Mouse (Mus musculus): Measurements from ENCODE around the gene Aldh3a2. TPM values are rescaled to one million over a fixed set of nuclear protein-coding genes. Genes with fewer than 3 reads are reported as not detected.

The Aldh3a2 gene
- total and polyA plus RNA-seq, 2 experiments from 2014 or later, result 33.9 to 49.3 TPM

DNA sequence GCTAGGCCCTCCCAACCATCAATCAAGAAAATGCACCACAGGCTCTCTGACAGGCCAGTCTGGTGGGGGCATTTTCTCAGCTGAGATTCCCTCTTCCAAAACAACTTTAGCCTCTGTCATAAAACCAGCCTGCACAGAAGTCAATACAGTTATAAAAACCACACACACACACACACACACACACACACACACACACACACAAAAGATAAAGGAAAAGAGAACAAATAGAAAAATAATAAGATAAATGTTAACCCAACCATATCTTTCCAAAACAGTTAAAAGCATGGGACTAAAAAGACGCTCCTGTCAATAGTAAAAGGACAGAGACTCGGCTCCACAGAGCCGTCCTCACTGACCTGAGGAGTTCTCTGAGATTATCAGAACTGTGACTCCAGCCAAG lies 9.2 kb upstream of the Aldh3a2 start:
- Histone ChIP-seq H3K4me2 (ENCODE audit: low read depth, low read length, poor library complexity, severe bottlenecking) (no peak overlapping the region), H3K4me3 (ENCODE audit: low read depth, low read length) (no peak overlapping the region), H3K36me3 (ENCODE audit: insufficient read depth, low read length) (no peaks in the 10 kb centered on the region), H3K27ac (ENCODE audit: low read depth, low read length) (no peak overlapping the region), H3K27me3 (ENCODE audit: insufficient read depth, low read length) (no peaks in the 10 kb centered on the region), H3K9me3 (ENCODE audit: low read length) (no peaks in the 10 kb centered on the region), H3K4me1 (ENCODE audit: insufficient read depth, low read length) (no peaks in the 10 kb centered on the region), H3K9ac (replicated peaks; ENCODE audit: low read length, poor library complexity, severe bottlenecking) (no peak overlapping the region)
- WGBS, result 67% methylated on average over 3 of the region's 3 CpGs
- no peak for TF ChIP-seq CTCF (IDR thresholded peaks at IDR 0.05)
- no peak for DNase-seq (ENCODE audit: low spot score)
- no peak for ATAC-seq (ENCODE audit: low FRiP score)

DNA sequence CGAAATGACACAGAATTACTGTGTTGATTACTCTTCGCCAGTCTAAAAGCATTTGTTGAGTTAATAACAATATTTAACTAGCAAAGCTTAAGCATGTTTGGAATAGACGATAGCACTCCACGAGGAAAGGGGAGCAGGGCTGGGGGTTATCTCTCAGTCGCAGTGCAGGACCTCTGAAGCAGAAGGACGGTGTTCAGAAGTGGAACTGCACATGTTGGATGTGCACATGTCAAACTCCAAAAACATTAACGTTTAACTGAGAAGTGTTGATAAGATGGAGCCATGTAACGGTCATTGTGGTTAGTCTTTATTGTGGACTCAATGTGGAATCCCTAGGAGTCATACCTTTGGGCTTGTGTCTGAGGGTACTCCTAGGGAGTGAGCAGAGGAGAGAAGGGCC lies 7.8 kb upstream of the Aldh3a2 start:
- Histone ChIP-seq H3K4me2 (ENCODE audit: low read depth, low read length, poor library complexity, severe bottlenecking) (no peak overlapping the region), H3K4me1 (ENCODE audit: insufficient read depth, low read length) (no peaks in the 10 kb centered on the region), H3K9me3 (ENCODE audit: low read length) (no peaks in the 10 kb centered on the region), H3K9ac (replicated peaks; ENCODE audit: low read length, poor library complexity, severe bottlenecking) (no peak overlapping the region), H3K27ac (ENCODE audit: low read depth, low read length) (no peak overlapping the region), H3K27me3 (ENCODE audit: insufficient read depth, low read length) (no peaks in the 10 kb centered on the region), H3K4me3 (ENCODE audit: low read depth, low read length) (no peak overlapping the region), H3K36me3 (ENCODE audit: insufficient read depth, low read length) (no peaks in the 10 kb centered on the region)
- 85% methylated on average over 8 of the region's 8 CpGs for WGBS
- DNase-seq (ENCODE audit: low spot score), result no peak
- ATAC-seq (ENCODE audit: low FRiP score), result no peak
- no peak for TF ChIP-seq CTCF (IDR thresholded peaks at IDR 0.05)

DNA sequence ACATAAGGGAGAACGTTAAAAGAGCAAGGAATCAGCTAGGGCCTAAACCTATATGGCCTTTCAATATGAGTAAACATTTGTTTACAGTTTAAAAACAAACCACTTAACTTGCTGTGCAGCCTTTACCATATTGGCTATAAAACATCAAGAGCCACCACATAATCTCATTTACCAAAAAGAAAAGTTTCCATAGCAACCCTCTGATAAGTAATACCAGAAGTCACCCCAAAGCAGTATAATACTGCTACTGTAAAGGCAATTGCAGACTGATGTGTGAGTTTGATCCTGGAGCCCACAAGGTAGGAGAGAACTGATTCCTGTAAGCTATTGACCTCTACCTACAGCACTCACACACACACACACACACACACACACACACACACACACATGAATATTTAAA lies 7.2 kb upstream of the Aldh3a2 start:
- Histone ChIP-seq H3K4me2 (ENCODE audit: low read depth, low read length, poor library complexity, severe bottlenecking) (no peak overlapping the region), H3K27ac (ENCODE audit: low read depth, low read length) (no peak overlapping the region), H3K9me3 (ENCODE audit: low read length) (no peaks in the 10 kb centered on the region), H3K36me3 (ENCODE audit: insufficient read depth, low read length) (no peaks in the 10 kb centered on the region), H3K9ac (replicated peaks; ENCODE audit: low read length, poor library complexity, severe bottlenecking) (no peak overlapping the region), H3K27me3 (ENCODE audit: insufficient read depth, low read length) (no peaks in the 10 kb centered on the region), H3K4me1 (ENCODE audit: insufficient read depth, low read length) (no peaks in the 10 kb centered on the region), H3K4me3 (ENCODE audit: low read depth, low read length) (no peak overlapping the region)
- 84% methylated on average over 1 of the region's 1 CpGs for WGBS
- ATAC-seq (ENCODE audit: low FRiP score), result no peak
- DNase-seq (ENCODE audit: low spot score), result no peak
- TF ChIP-seq CTCF (IDR thresholded peaks at IDR 0.05), result no peak

DNA sequence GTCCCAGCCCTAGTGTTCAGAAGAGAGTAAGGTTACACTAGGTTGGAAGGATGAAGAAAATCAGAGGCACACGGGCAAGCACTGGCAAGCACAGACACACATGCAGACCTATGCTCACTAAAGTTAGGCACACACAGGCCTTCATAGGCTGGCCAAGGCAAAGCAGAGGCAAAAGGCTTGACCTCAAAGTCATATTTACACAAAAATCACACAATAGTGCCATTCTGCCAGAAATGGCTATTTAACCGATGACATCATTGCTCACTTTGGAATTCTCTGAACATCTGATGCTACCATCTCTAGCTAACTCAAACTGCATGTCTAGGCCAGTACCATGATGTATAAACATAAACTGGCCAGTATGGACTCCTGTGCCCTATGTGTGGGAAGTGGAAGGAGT lies 6.7 kb upstream of the Aldh3a2 start:
- WGBS, result 86% methylated on average over 2 of the region's 2 CpGs
- Histone ChIP-seq H3K27me3 (ENCODE audit: insufficient read depth, low read length) (no peaks in the 10 kb centered on the region), H3K27ac (ENCODE audit: low read depth, low read length) (no peak overlapping the region), H3K36me3 (ENCODE audit: insufficient read depth, low read length) (no peaks in the 10 kb centered on the region), H3K4me3 (ENCODE audit: low read depth, low read length) (no peak overlapping the region), H3K4me1 (ENCODE audit: insufficient read depth, low read length) (no peaks in the 10 kb centered on the region), H3K9ac (replicated peaks; ENCODE audit: low read length, poor library complexity, severe bottlenecking) (no peak overlapping the region), H3K4me2 (ENCODE audit: low read depth, low read length, poor library complexity, severe bottlenecking) (no peak overlapping the region), H3K9me3 (ENCODE audit: low read length) (no peaks in the 10 kb centered on the region)
- ATAC-seq (ENCODE audit: low FRiP score) (no peak), DNase-seq (ENCODE audit: low spot score) (no peak)
- TF ChIP-seq CTCF (IDR thresholded peaks at IDR 0.05), result no peak

DNA sequence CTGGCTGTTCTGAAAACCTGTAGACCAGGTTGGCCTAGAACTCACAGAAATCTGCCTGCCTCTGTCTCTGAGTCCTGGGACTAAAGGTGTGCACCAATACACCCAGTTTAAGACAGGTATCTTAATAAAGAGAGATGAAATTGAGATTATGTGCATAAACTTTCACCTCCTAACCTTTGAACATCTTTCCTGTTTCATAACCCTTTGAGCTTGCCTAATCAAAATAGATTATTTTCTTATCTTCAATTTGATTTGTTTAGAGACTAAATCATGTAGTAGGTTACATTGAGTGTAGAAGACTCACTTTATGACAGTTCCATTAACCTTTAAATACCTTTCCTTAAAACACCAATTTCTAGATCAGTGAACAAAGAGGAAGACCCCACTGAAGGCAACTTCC lies 4.3 kb upstream of the Aldh3a2 start:
- Histone ChIP-seq H3K9ac (replicated peaks; ENCODE audit: low read length, poor library complexity, severe bottlenecking) (no peak overlapping the region), H3K36me3 (ENCODE audit: insufficient read depth, low read length) (no peaks in the 10 kb centered on the region), H3K27ac (ENCODE audit: low read depth, low read length) (no peak overlapping the region), H3K27me3 (ENCODE audit: insufficient read depth, low read length) (no peaks in the 10 kb centered on the region), H3K9me3 (ENCODE audit: low read length) (no peaks in the 10 kb centered on the region), H3K4me2 (ENCODE audit: low read depth, low read length, poor library complexity, severe bottlenecking) (no peak overlapping the region), H3K4me1 (ENCODE audit: insufficient read depth, low read length) (no peaks in the 10 kb centered on the region), H3K4me3 (ENCODE audit: low read depth, low read length) (no peak overlapping the region)
- DNase-seq (ENCODE audit: low spot score), result no peak
- ATAC-seq (ENCODE audit: low FRiP score), result no peak
- no peak for TF ChIP-seq CTCF (IDR thresholded peaks at IDR 0.05)

DNA sequence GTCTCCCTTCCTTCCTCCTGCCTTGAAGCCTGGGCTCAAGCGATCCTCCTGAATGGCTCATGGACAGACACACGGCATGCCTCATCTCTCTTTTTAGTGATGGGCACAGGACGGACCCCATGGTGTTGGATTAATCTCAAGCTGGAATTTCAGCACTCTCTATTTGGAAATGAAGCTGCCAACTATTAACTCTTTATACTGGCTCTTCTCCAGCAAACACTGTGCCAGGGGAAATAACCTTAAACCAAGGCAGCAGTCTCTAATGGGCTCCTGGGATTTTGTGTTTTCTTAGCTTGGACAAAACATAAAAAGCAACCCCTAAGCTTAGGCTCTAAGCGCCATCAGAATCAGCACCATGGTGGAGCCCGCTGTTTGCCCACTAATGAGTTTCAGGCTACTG lies 3.1 kb upstream of the Aldh3a2 start:
- H3K27me3 ChIP-seq (ENCODE audit: insufficient read depth, low read length), result no peaks in the 10 kb centered on the region
- no peak overlapping the region for H3K4me3 ChIP-seq (ENCODE audit: low read depth, low read length)
- no peaks in the 10 kb centered on the region for H3K9me3 ChIP-seq (ENCODE audit: low read length)
- H3K9ac ChIP-seq (replicated peaks; ENCODE audit: low read length, poor library complexity, severe bottlenecking), result no peak overlapping the region
- H3K36me3 ChIP-seq (ENCODE audit: insufficient read depth, low read length), result no peaks in the 10 kb centered on the region
- ATAC-seq (ENCODE audit: low FRiP score) (no peak), DNase-seq (ENCODE audit: low spot score) (no peak)
- 64% methylated on average over 5 of the region's 5 CpGs for WGBS
- H3K4me1 ChIP-seq (ENCODE audit: insufficient read depth, low read length), result no peaks in the 10 kb centered on the region
- no peak for TF ChIP-seq CTCF (IDR thresholded peaks at IDR 0.05)
- no peak overlapping the region for H3K27ac ChIP-seq (ENCODE audit: low read depth, low read length)
- no peak overlapping the region for H3K4me2 ChIP-seq (ENCODE audit: low read depth, low read length, poor library complexity, severe bottlenecking)

All from midbrain, postnatal 0 days (tissue).